Mouse (Mus musculus) adrenal gland, postnatal 4 days (tissue): ENCODE results near the gene 1700024B05Rik. TPM values are rescaled to one million over a fixed set of nuclear protein-coding genes. Genes with fewer than 3 reads are reported as not detected.
"Not testable (repeated sequence)": the region's sequence is repeated elsewhere in the genome, so short reads cannot be mapped to it uniquely, and the experiment has no call there.

Experiments used
- DNase-seq, 2 experiments: peaks; one replicate each; pipeline ENCODE4 v3.0.0; 2021 to 2022; ENCODE audit warnings: low spot score in 2 of 2, mixed read lengths in 2 of 2
- long read RNA-seq, 2 experiments: library from polyadenylated mRNA; stranded (forward); transcript quantifications; one replicate each; pipeline ENCODE4 v2.0.0; 2021
- total RNA-seq, 2 experiments: library from RNA; stranded (reverse); gene quantifications; 2 replicates each; pipeline ENCODE4 v1.2.3; 2021

1700024B05Rik gene
- total RNA-seq = not detected
- long read RNA-seq, experiment 1 = 0 reads
- long read RNA-seq, experiment 2 = 0 reads

- not testable (repeated sequence) for DNase-seq
These were observed at the start of gene 1700024B05Rik for GRCm38 (mm10) chr14:41943695-41944094. 1700024B05Rik (plus strand) TSS chr14:41943995.

- DNase-seq = not testable (repeated sequence)
These were observed 36.6 kb upstream of the 1700024B05Rik start, which contains the start of gene Gm7980 for GRCm38 (mm10) chr14:41907190-41907589. Gm7980 (minus strand) TSS chr14:41907290.

- not testable (repeated sequence) for DNase-seq
These were observed 19.1 kb upstream of the 1700024B05Rik start, which contains the start of gene 1700049E17Rik1 for GRCm38 (mm10) chr14:41924649-41925048. 1700049E17Rik1 (plus strand) TSS chr14:41924949.

DNA sequence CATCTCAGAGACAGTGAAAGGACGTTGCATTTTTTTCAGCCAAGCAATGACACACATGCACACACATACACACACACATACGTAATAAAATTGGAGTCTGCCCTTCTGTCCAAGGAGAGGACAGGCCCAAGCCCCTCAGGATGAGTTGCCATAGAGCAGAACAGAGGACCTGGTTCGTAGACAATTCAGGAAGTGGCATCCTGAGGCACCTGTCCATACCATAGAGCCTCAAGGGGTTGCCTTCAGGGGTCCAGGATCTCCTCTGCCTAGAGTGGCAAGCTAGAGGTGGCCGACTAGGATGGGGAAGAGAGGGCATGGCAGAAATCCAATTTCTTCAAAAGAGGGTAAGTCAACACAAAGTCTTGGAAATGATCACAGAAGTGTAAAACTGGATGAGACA lies 20.3 kb downstream of the 1700024B05Rik start:
- not testable (repeated sequence) for DNase-seq

DNA sequence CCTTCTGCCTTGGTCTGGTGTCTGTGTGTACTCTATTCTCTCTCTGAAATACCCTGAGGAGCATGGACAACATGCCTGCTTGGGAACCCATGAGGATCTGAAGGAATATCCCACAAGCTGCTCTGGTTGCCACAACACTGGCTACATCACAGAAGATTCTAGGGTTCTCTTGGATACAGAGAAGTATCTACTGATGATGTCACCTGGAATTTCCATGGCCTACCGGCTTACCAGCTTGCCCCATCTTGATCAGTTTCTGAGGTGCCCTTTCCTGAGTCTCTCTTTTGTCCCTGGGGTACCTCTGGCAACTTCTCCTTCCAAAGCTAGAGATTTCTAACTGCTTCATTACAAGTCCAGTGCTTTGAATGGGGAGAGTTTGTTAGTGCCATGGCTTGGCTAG lies 24.0 kb downstream of the 1700024B05Rik start, which contains the start of gene Gm6401:
TSS of gene Gm6401 (minus strand) at position 101 of the 400 bp plus-strand sequence.
- not testable (repeated sequence) for DNase-seq

DNA sequence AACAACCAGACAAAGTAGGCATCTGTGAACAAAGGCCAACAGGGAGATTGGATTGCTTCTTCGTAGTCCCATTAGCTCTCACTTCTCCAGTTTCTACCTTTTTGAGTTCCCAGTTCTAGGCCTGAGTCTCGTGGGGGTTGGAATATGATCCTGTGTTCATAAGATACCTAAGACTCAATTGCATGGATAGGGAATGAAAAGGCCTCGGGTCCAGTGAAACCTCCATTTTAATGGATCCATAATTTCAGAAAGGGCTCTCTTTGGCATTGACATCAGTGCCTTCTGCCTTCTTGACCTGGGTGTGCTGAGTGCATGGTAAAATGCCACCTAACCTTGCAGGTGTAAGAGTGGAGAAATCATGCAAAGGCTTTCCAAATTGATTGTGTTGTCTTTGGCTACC lies 24.8 kb downstream of the 1700024B05Rik start:
- not testable (repeated sequence) for DNase-seq

DNA sequence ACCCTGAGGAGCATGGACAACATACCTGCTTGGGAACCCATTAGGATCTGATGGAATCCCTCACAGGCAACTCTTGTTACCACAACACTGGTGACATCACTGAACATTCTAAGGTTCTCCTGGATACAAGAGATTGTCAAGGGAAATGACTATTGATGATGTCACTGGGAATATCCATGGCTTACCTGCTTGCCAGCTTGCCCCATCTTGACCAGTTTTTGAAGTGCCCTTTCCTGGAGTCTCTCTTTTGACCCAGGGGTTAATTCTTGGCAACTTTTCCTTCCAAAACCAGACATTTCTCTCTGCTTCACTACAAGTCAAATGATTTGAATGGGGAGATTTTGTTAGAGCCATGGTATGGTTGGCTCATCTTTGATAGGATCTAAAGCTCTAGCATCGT lies 39.4 kb downstream of the 1700024B05Rik start, which contains the start of gene Gm3543:
TSS of gene Gm3543 (minus strand) at position 101 of the 400 bp plus-strand sequence.
- DNase-seq = not testable (repeated sequence)

Other genes starting within 250 kb of the 1700024B05Rik start
- not detected for gene Gm8068, start 242.1 kb upstream of the 1700024B05Rik start, total RNA-seq
- gene Gm7929, start 193.4 kb upstream of the 1700024B05Rik start, total RNA-seq = not detected
- gene Gm47189, start 171.6 kb upstream of the 1700024B05Rik start, total RNA-seq = not detected
- not detected for gene Gm7980, start 36.7 kb upstream of the 1700024B05Rik start, total RNA-seq
- not detected for gene 1700049E17Rik1, start 19.0 kb upstream of the 1700024B05Rik start, total RNA-seq
- gene Gm6401, start 23.9 kb downstream of the 1700024B05Rik start, total RNA-seq = not detected
- not detected for gene Gm3543, start 39.3 kb downstream of the 1700024B05Rik start, total RNA-seq
- gene Gm7951, start 173.4 kb downstream of the 1700024B05Rik start, total RNA-seq = not detected
- not detected for gene Gm17027, start 218.6 kb downstream of the 1700024B05Rik start, total RNA-seq
- not detected for gene Gm3573, start 246.8 kb downstream of the 1700024B05Rik start, total RNA-seq